Mouse (Mus musculus): ENCODE data around the gene Tmem108.

Gene Tmem108

DNA sequence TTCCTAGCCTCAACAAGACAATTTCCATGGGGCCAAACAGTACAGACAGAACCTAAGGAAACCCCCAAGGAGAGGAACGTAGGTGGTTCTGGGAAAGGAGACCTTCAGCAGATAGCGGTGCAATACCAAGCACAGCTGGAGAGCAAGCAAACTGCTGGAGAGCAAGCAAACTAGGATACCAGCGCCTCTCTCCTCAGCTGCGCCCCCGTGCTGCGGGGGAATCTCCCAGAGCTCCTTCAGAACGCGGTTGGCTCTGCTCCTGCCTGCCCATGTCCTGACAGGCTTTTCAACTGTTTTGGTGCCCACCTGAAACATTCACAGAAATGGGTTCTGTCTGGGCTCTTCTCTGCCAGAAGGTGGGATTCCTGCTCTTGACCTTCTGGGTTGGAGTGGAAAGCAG is 221.1 kb downstream of the Tmem108 start:
- DNase-seq: no peak

- peak; percentile 5 for DNase-seq
These were observed 223.4 kb downstream of the Tmem108 start for GRCm38 (mm10) chr9:103538047-103538816.

DNA sequence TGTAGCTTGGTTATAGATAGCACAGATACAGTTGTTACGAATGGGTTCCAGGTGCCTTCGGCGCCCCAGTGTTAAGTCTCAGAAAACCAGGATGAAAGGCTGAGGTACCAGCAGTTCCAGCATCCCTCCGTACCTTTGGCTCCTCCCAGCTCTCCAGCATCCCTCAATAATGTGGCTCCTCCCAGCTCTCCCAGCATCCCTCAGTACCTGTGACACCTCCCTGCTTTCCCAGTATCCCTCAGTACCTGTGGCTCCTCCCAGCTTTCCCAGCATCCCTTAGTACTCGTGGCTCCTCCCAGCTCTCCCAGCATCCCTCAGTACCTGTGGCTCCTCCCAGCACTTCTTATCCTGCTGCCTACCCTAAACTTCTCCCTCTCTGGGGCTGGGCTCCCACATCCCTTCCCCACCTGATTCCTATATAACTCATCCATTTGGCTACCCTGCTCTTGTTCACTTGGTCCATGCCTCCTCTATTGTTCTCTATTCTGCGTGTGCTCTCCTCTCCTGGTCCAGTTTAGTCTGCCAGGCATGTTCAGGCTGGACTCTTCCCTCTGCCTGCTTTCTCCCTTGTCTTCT is 225.5 kb downstream of the Tmem108 start:
- DNase-seq: no peak

DNA sequence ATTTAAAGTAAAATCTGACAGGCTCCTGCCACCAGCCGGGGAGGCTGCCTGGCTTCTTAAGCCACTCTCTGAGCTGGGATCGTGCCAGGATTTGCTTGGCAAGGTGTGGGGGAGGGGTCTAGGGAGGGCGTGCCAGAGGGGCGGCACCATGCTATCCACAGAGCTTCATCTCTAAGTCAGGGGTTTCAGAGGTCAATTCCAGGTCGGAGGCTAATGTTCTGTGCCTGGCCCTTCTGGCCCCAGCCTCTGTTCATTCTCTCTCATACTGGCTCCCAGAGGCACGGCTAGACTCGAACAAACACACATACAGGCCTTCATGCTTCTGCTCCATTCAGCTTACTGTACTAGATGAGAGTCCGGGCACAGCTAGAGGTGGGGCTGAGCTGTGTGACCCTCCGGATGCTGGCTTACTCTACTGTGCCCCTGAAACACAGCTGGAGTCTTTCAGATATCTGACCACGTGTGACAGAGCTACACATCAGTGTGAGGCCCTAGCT is 236.5 kb downstream of the Tmem108 start:
- no peak for DNase-seq

- no peak for DNase-seq
These were observed 237.0 kb downstream of the Tmem108 start for GRCm38 (mm10) chr9:103524600-103524999.

DNA sequence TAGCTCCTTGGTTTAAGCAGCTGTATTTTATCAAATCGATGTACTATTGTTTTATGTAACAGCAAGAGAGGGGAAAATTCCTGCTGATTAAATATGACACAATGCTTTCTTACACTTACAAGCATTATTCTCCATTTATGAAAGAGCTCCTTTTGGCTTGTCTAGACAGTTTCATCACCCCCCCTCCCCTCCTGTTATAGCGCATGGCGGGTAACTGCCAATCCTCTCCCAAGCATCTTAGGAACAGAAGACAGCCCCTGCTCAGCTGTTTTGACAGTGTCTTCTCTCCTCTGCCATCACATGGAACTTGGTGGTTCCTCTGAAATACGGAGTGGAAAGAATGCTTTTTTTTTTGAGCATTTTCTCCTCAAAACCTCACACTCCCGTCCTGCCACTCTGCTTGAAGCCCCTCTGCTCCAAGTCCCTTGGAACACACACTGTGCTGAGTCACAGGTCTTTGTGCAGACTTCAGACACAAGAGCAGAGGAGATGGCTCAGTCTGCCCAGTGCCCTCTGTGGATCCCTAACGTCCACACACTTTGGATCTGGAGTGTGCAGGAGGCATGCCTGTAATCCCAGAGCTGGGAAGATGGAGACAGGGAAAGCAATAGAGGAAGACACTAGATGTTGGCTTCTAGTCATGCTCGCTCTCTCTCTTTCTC is 237.8 kb downstream of the Tmem108 start:
- DNase-seq: no peak

DNA sequence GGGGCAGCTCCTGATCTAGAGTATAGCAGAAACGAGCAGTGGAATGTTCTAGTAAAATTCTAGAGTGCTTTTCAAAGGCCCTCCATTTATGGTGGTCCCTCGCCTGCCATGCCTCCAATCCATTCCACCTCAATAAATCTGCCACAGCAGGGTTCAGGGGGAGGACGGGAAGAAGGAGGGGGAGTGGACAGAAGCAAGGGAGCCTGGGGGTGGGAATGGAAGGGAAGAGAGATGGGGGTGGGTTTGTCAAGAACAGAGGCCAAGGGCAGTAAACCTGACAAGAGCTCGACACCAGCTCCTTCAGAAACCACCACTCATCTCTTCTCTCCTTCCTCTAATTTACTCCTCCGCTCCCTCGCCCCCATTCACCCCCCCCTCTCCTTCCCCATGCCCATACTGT is 238.6 kb downstream of the Tmem108 start:
- DNase-seq: no peak

DNA sequence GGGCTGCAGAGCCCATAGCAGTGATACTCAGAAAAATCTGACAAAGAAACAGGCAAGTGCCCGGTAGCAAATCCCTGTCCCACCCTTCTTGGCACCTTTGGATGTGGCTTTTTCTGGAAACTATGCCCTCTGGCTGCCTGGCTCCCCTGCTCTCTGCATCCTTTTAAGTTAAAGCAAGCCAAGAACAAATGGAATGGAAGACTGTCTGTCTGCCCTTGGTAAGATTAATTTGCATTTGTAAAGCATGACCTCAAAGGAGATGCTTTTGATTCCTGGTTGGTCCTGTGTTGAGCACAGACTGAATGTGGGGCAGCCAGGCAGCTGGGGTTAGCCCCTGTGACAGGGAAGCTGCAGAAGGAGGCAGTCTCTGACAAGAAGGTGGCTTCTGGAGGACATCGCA is 247.8 kb downstream of the Tmem108 start:
- no peak for DNase-seq

DNA sequence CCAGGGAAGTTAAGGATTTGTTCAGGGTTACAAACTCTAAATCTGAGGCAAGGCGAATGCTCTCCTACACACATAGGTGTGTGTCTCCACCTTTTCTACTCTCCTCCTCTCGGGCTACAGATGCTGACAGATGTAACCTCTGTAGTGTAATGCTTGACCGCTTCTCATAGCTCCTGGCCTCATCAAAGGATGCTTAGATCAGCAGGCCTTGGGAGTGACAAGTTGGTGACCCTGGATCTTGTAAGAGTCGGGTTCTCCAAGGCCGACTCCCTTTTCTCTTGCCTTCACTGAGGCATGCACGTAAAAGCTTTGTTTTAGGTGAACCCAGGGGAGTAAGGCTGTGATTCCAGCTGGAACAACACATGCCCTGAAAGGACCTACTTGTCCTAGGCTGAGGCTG is 249.4 kb downstream of the Tmem108 start:
- no peak for DNase-seq

- DNase-seq: no peak
These were observed 254.6 kb downstream of the Tmem108 start for GRCm38 (mm10) chr9:103506968-103507584.

GRCm38 (mm10) chr9:103505067-103505466 is 256.6 kb downstream of the Tmem108 start:
- no peak for DNase-seq

DNA sequence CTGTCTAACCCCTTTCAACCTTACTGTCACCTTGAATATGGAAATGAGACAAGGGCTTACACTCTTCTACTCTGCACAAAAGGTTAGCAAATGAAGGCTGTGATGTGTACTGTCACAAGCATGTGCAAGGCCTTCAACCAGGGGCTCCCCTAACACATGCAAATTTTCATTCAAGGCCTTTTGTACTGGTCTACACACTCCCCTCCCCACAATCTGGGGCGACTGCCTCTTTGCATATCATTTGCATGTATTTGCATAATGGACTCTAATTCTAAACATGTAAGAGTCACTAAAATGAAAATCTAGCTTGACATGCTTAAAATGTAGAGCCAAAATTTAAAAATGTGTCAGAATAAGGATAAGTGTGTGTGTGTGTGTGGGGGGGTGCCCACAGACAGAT is 257.0 kb downstream of the Tmem108 start:
- DNase-seq: no peak

GRCm38 (mm10) chr9:103503586-103504298 is 257.9 kb downstream of the Tmem108 start:
- no peak for DNase-seq

DNA sequence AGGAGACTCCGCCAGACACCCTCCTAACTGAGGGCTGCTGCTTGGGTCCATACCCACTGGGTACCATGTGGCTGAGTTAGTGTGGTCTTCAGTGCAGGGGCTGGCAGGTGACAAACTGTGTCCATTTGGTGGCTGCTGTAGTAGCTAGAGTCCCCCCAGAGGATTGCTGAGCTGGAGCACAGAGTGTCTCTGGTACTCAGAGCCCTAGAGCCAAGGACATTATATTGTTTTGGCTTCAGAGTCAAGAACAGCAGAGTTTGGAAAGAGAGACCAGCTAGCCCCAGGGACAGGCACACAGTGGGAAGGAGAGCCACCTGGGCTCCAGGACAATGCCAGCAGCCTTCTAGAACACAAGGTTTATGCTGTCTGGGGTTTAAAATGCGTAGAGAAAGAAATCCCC is 259.0 kb downstream of the Tmem108 start:
- no peak for DNase-seq

- no peak for DNase-seq
These were observed 259.7 kb downstream of the Tmem108 start for GRCm38 (mm10) chr9:103501861-103502364.

DNA sequence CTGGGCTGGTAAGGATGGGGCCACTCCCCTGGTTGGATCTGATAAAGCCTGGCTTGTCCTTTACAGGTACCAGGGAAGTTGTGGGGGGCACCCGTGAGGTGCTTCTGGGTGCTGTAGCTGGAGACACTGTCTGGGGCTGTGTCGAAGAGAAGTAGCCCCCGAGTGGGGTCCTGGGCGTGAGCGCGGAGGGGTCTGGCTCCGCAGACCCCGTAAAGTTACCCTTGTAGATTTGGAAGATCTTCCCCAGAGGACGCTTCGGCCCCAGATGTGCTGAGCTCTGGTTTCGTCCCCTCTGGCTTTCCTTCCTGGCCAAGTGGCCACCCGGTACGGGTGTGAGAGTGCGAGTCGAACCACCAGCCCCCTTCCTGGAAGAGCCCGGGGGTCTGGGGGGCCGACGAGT is 262.3 kb downstream of the Tmem108 start:
- DNase-seq: no peak

GRCm38 (mm10) chr9:103498699-103499098 is 262.9 kb downstream of the Tmem108 start:
- DNase-seq: no peak

GRCm38 (mm10) chr9:103495391-103495790 is 266.2 kb downstream of the Tmem108 start:
- no peak for DNase-seq

GRCm38 (mm10) chr9:103494346-103495020 is 267.2 kb downstream of the Tmem108 start:
- DNase-seq: no peak

DNA sequence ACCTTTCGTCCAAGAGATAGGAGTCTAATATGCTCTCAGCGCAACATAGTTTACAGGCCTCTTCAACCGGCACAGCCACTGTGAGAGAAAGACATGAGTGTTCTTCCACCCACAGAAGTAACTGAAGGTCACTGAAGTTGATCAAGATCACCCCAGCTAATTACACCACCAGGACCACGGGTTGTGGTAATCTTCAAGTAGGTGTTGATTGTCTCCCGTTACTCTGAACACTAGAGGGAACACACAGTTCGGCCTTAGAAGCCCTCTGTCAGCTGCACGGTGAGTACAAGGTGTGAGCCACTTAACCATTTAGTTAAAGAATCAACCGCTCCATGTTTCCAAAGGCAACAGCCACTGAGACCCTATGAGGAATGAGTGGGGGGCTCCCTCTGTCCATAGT is 269.7 kb downstream of the Tmem108 start:
- DNase-seq: no peak

DNA sequence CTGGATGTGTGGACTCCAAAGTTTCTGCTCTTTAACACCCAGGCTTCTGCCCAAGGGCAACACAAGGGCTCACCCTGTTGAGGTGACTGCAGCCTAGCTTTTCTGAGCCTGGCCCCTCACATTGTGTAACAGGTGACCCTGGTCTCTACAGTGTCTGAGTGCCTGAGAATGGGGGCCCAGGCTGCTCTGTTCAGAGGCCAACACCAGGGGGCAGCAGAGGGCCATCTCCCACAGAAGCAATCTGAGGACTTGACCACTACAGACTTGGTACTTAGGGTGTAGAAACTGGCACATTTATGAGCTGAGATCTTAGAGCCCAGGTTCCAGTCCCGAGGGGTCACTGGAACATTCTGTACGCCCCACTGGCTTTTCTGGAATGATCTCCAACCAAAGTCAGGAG is 271.2 kb downstream of the Tmem108 start:
- peak; percentile 85 for DNase-seq

- DNase-seq: peak; percentile 66
These were observed 271.8 kb downstream of the Tmem108 start for GRCm38 (mm10) chr9:103489883-103490282.
